Mouse (Mus musculus): ENCODE measurements around the gene ccdc198. TPM values are rescaled to one million over a fixed set of nuclear protein-coding genes. Genes with fewer than 3 reads are reported as not detected.

Gene ccdc198
- not detected for polyA plus RNA-seq (2015; fragmentation: Illumina TruSeq; extraction: RNeasy Lipid Tissue Mini Kit (QIAGEN cat#74804); ENCODE audit: low read depth, low replicate concordance)

DNA sequence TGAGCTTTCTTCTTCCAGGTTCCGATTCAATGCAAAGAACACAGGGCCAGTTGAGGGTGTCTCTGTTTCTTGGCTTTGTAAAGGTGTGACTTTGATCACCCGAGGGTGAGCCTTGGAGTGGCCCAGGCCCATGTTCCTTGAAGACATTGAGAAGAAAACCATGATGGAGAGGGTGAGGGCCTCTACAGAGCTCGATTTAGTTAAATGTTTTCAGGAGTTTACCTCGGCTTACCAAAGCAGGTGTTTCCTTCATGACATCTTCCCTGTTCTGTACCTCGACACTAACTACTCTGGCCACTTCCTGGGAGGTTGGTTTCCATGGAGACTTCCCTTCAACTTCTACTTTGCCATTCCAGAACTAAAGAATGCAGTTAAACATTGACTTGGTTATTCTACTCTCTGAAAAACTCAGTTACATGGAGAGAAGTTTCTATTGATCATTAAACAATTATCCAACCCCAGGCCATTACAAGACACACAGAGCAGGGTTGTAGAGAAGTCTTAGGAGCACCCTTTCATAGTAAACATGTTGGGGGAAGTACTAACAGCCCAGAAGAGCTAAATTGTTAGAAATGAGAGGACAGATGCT lies at the start of gene ccdc198:
TSS of gene ccdc198 (minus strand) at position 349 of the 589 bp plus-strand sequence.

DNA sequence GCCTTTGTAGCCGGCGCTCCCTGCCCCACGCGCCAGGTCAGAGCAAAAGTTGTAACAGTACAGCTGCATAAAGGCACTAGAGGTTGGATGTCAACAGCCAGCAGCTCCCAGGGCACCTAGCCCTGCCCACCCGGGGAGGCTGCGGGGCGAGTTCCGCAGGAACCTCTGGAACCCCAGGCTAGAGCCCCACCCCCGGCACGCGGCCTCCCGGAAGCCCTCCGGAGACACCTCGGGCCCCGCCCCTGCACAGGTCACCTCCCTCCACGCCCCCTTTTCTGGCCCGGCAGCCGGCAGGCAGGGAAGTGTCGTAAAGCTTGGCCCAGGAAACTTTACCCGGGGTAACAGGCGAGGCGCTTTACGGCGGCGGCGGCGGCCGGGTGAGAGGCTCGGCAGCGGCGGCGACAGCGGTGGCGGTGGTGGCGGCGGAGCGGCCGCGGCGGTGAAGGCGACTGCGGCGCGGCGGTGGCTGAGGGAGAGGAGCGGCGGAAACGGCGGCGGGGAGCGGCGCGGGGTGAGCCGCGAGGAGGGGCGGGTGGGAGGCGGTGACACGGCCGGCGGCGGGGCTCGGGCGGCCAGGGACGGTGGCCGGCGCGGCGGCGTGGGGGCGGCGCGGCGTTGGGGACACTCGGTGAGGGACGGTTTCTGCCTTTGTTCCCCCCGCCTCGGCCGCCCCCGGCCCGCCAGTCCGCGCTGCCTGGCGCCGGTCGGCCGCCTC lies 73.2 kb downstream of the ccdc198 start, which contains the start of gene Naa30:
TSS of gene Naa30 (plus strand) at position 360 of the 715 bp plus-strand sequence.

Other genes with a start within 250 kb of the ccdc198 start
- gene Ap5m1, start 179.4 kb downstream of the ccdc198 start, polyA plus RNA-seq (2015; fragmentation: Illumina TruSeq; extraction: RNeasy Lipid Tissue Mini Kit (QIAGEN cat#74804); ENCODE audit: low read depth, low replicate concordance) = 22.0 TPM
- gene Exoc5, start 178.8 kb downstream of the ccdc198 start, polyA plus RNA-seq (2015; fragmentation: Illumina TruSeq; extraction: RNeasy Lipid Tissue Mini Kit (QIAGEN cat#74804); ENCODE audit: low read depth, low replicate concordance) = 39.6 TPM
- 27.0 TPM for gene Naa30, start 73.2 kb downstream of the ccdc198 start, polyA plus RNA-seq (2015; fragmentation: Illumina TruSeq; extraction: RNeasy Lipid Tissue Mini Kit (QIAGEN cat#74804); ENCODE audit: low read depth, low replicate concordance)